Comparison of ENCODE assay signal across 8 mouse cellular contexts in genomic region chr1:36579974-36580383, GRCm38 (mm10). TPM values are rescaled to one million over a fixed set of nuclear protein-coding genes. Genes with fewer than 3 reads are reported as not detected.
DNase-seq lines count a peak whose midpoint lies in the region; ATAC-seq and TF ChIP-seq lines count a peak whose summit lies in the region.

No protein-coding gene starts in this region.

- peak; percentile 70 for ATAC-seq in forebrain, embryonic 15.5 days (replicated peaks)
- no peak; the same call in 1 of the 2 replicates for ATAC-seq in liver, postnatal 0 days
- ATAC-seq in megakaryocyte-erythroid progenitor cell, adult 5-6 weeks (replicated peaks; ENCODE audit: low FRiP score, low TSS enrichment, poor library complexity, severe bottlenecking) = no peak

- no peaks in the 10 kb centered on the region for H3K79me3 ChIP-seq in C2C12 (ENCODE audit: low read depth)

- no peaks in the 10 kb centered on the region for H3K27me3 ChIP-seq in C2C12 (ENCODE audit: control insufficient read depth, insufficient read depth, insufficient read length)
- peaks cover 18% of the 10 kb centered on the region for H3K27me3 ChIP-seq in forebrain, embryonic 15.5 days
- 0 out of 2 replicates have a peak, but pooled peaks cover 2% of the 10 kb centered on the region for H3K27me3 ChIP-seq in liver, postnatal 0 days (ENCODE audit: insufficient read depth, low read length)

- TF ChIP-seq EP300 in liver, postnatal 0 days (IDR thresholded peaks at IDR 0.05; ENCODE audit: low read depth) = no peak

- no peaks in the 10 kb centered on the region for H3K9me3 ChIP-seq in forebrain, embryonic 15.5 days
- no peaks in the 10 kb centered on the region for H3K9me3 ChIP-seq in liver, postnatal 0 days (ENCODE audit: low read length)

- no peaks in the 10 kb centered on the region for H3K36me3 ChIP-seq in C2C12 (ENCODE audit: control insufficient read depth, insufficient read depth)
- H3K36me3 ChIP-seq in forebrain, embryonic 15.5 days = no peaks in the 10 kb centered on the region
- H3K36me3 ChIP-seq in liver, postnatal 0 days (replicated peaks; ENCODE audit: insufficient read depth, low read length) = no peaks in the 10 kb centered on the region

- no peak overlapping the region for H3ac ChIP-seq in C2C12 (ENCODE audit: control insufficient read depth, insufficient read length, low read depth)

- 10% methylated on average over 6 of the region's 6 CpGs for WGBS in forebrain, embryonic 15.5 days
- WGBS in liver, postnatal 0 days (ENCODE audit: insufficient replicate concordance) = 57% methylated on average over 6 of the region's 6 CpGs

- peaks cover 18% of the 10 kb centered on the region for H3K4me1 ChIP-seq in forebrain, embryonic 15.5 days
- H3K4me1 ChIP-seq in liver, postnatal 0 days (ENCODE audit: insufficient read depth) = peaks cover 22% of the 10 kb centered on the region

- no peak overlapping the region for H3K4me3 ChIP-seq in C2C12 (ENCODE audit: insufficient read depth, poor library complexity, severe bottlenecking)
- H3K4me3 ChIP-seq in forebrain, embryonic 15.5 days = no peak overlapping the region
- no peak overlapping the region for H3K4me3 ChIP-seq in liver, postnatal 0 days (ENCODE audit: low read depth, low read length)

- H3K27ac ChIP-seq in forebrain, embryonic 15.5 days (replicated peaks) = peak overlapping the region; percentile 90
- 0 out of 2 replicates have a peak overlapping the region, but pooled peaks have one; percentile 57 for H3K27ac ChIP-seq in liver, postnatal 0 days (ENCODE audit: low read depth)

- peak overlapping the region; percentile 28 for H3K4me2 ChIP-seq in forebrain, embryonic 15.5 days (replicated peaks)
- peak overlapping the region; percentile 65 for H3K4me2 ChIP-seq in liver, postnatal 0 days (ENCODE audit: low read depth, low read length)

- peak overlapping the region; percentile 27 for H3K9ac ChIP-seq in forebrain, embryonic 15.5 days (replicated peaks)
- H3K9ac ChIP-seq in liver, postnatal 0 days (replicated peaks) = no peak overlapping the region; the same call in 1 of the 2 replicates

- no peaks in the 10 kb centered on the region for H3K79me2 ChIP-seq in C2C12 (ENCODE audit: control insufficient read depth, insufficient read depth)

- DNase-seq in gastrocnemius, postnatal 10 days = peak; percentile 48
- no peak for DNase-seq in gastrocnemius, postnatal 4 days (ENCODE audit: low spot score in 2 of 2)
- DNase-seq in liver, postnatal 0 days = no peak
- no peak for DNase-seq in spleen, postnatal 36 days (ENCODE audit: low spot score in 2 of 2)
- no peak for DNase-seq in layer of hippocampus, adult 18-20 months (ENCODE audit: low spot score in 2 of 2)

- TF ChIP-seq CTCF in C2C12 (IDR thresholded peaks at IDR 0.05; ENCODE audit: control insufficient read depth, insufficient read depth, insufficient read length) = no peak
- no peak for TF ChIP-seq CTCF in liver, postnatal 0 days (IDR thresholded peaks at IDR 0.05; ENCODE audit: low read depth)

TF ChIP-seq in C2C12, 6 proteins besides CTCF, POLR2A, EP300 and RAD21:
- TF ChIP-seq MYOD1 (IDR thresholded peaks at IDR 0.05; ENCODE audit: control insufficient read depth, insufficient read length, low read depth) (peak; percentile 86), CEBPB (IDR thresholded peaks at IDR 0.05; ENCODE audit: low read depth) (no peak)

RNA-seq across cellular contexts. Expression of gene Sema4c, which starts 21.8 kb away (rescaled TPM):
- total RNA-seq in gastrocnemius, postnatal 10 days (2021) = 10 to 100 TPM; 16.3 to 22.4 TPM
- 10 to 100 TPM; 26.0 to 27.1 TPM for total RNA-seq in gastrocnemius, postnatal 4 days (2021)
- 16.6 TPM for polyA plus RNA-seq in C2C12 (2012; fragmentation: generic; extraction: Trizol)
- 38.2 and 38.6 TPM in 2 replicates for polyA plus RNA-seq in forebrain, embryonic 15.5 days (2015; fragmentation: Nextera tagmentation; extraction: Ambion mirVana)
- polyA plus RNA-seq in liver, postnatal 0 days (2015; fragmentation: Nextera tagmentation; extraction: Ambion mirVana) = 2.0 TPM in 2 replicates
- 0.17 and 1.6 TPM in 2 replicates for total RNA-seq in megakaryocyte-erythroid progenitor cell, adult 5-6 weeks (2014; fragmentation: Nextera tagmentation)
- 0.50 and 0.70 TPM in 2 replicates for total RNA-seq in megakaryocyte-erythroid progenitor cell, adult 5-6 weeks (2017)
- total RNA-seq in layer of hippocampus, adult 18-20 months (2021) = 10 to 100 TPM in 1 of 2 experiments, 1 to 10 TPM in 1; 9.7 to 10.6 TPM

RNA-seq across cellular contexts. Expression of gene Ankrd39, which starts 32.7 kb away (rescaled TPM):
- 10 to 100 TPM; 10.9 to 11.4 TPM for total RNA-seq in gastrocnemius, postnatal 10 days (2021)
- 10 to 100 TPM; 13.0 to 13.8 TPM for total RNA-seq in gastrocnemius, postnatal 4 days (2021)
- polyA plus RNA-seq in C2C12 (2012; fragmentation: generic; extraction: Trizol) = 7.8 TPM
- polyA plus RNA-seq in forebrain, embryonic 15.5 days (2015; fragmentation: Nextera tagmentation; extraction: Ambion mirVana) = 18.2 and 19.2 TPM in 2 replicates
- 7.4 and 8.3 TPM in 2 replicates for polyA plus RNA-seq in liver, postnatal 0 days (2015; fragmentation: Nextera tagmentation; extraction: Ambion mirVana)
- 7.7 and 9.3 TPM in 2 replicates for total RNA-seq in megakaryocyte-erythroid progenitor cell, adult 5-6 weeks (2014; fragmentation: Nextera tagmentation)
- total RNA-seq in megakaryocyte-erythroid progenitor cell, adult 5-6 weeks (2017) = 3.1 and 4.0 TPM in 2 replicates
- 10 to 100 TPM; 11.1 TPM for total RNA-seq in layer of hippocampus, adult 18-20 months (2021)

RNA-seq across cellular contexts. Expression of gene Gm42417, which starts 40.8 kb away (rescaled TPM):
- total RNA-seq in gastrocnemius, postnatal 10 days (2021) = 100 to 1,000 TPM; 193 to 229 TPM
- total RNA-seq in gastrocnemius, postnatal 4 days (2021) = 10 to 100 TPM; 40.6 to 50.4 TPM
- polyA plus RNA-seq in C2C12 (2012; fragmentation: generic; extraction: Trizol) = 0.05 TPM
- 1.1 TPM in 1 of 2 replicates, not detected in the other for polyA plus RNA-seq in forebrain, embryonic 15.5 days (2015; fragmentation: Nextera tagmentation; extraction: Ambion mirVana)
- polyA plus RNA-seq in liver, postnatal 0 days (2015; fragmentation: Nextera tagmentation; extraction: Ambion mirVana) = 0.45 TPM in 1 of 2 replicates, not detected in the other
- 2.4 TPM in 1 of 2 replicates, not detected in the other for total RNA-seq in megakaryocyte-erythroid progenitor cell, adult 5-6 weeks (2014; fragmentation: Nextera tagmentation)
- total RNA-seq in megakaryocyte-erythroid progenitor cell, adult 5-6 weeks (2017) = 0.61 TPM in 1 of 2 replicates, not detected in the other
- total RNA-seq in layer of hippocampus, adult 18-20 months (2021) = not detected

RNA-seq across cellular contexts. Expression of gene Ankrd23, which starts 43.3 kb away (rescaled TPM):
- 100 to 1,000 TPM; 419 to 469 TPM for total RNA-seq in gastrocnemius, postnatal 10 days (2021)
- 100 to 1,000 TPM; 129 to 140 TPM for total RNA-seq in gastrocnemius, postnatal 4 days (2021)
- polyA plus RNA-seq in C2C12 (2012; fragmentation: generic; extraction: Trizol) = 1.1 TPM
- 12.0 and 14.4 TPM in 2 replicates for polyA plus RNA-seq in forebrain, embryonic 15.5 days (2015; fragmentation: Nextera tagmentation; extraction: Ambion mirVana)
- 2.0 and 2.2 TPM in 2 replicates for polyA plus RNA-seq in liver, postnatal 0 days (2015; fragmentation: Nextera tagmentation; extraction: Ambion mirVana)
- 2.5 and 10.5 TPM in 2 replicates for total RNA-seq in megakaryocyte-erythroid progenitor cell, adult 5-6 weeks (2014; fragmentation: Nextera tagmentation)
- total RNA-seq in megakaryocyte-erythroid progenitor cell, adult 5-6 weeks (2017) = 0.30 and 8.3 TPM in 2 replicates
- total RNA-seq in layer of hippocampus, adult 18-20 months (2021) = 1 to 10 TPM; 5.1 to 6.8 TPM

Comparison
In these comparisons a context has a peak if more than half of its experiments do, and no peak if none do; other contexts are left out.
1. RNA of gene Sema4c, which starts 21.8 kb away (total RNA-seq): 26.0 to 27.1 TPM in gastrocnemius, postnatal 4 days, 16.3 to 22.4 TPM in gastrocnemius, postnatal 10 days and 9.7 to 10.6 TPM in layer of hippocampus, adult 18-20 months; 0.17 to 1.6 TPM in megakaryocyte-erythroid progenitor cell, adult 5-6 weeks; every median in the first group is over 4 times any median in the second.
2. RNA of gene Gm42417, which starts 40.8 kb away (total RNA-seq): 193 to 229 TPM in gastrocnemius, postnatal 10 days and 40.6 to 50.4 TPM in gastrocnemius, postnatal 4 days; 0.61 to 2.4 TPM in megakaryocyte-erythroid progenitor cell, adult 5-6 weeks and not detected in layer of hippocampus, adult 18-20 months; every median in the first group is over 10 times any median in the second.